Mouse (Mus musculus): Measurements from ENCODE around the gene Dnah1. TPM values are rescaled to one million over a fixed set of nuclear protein-coding genes. Genes with fewer than 3 reads are reported as not detected.

Dnah1 gene
- total RNA-seq (2021): under 1 TPM; 0.21 to 0.29 TPM

DNA sequence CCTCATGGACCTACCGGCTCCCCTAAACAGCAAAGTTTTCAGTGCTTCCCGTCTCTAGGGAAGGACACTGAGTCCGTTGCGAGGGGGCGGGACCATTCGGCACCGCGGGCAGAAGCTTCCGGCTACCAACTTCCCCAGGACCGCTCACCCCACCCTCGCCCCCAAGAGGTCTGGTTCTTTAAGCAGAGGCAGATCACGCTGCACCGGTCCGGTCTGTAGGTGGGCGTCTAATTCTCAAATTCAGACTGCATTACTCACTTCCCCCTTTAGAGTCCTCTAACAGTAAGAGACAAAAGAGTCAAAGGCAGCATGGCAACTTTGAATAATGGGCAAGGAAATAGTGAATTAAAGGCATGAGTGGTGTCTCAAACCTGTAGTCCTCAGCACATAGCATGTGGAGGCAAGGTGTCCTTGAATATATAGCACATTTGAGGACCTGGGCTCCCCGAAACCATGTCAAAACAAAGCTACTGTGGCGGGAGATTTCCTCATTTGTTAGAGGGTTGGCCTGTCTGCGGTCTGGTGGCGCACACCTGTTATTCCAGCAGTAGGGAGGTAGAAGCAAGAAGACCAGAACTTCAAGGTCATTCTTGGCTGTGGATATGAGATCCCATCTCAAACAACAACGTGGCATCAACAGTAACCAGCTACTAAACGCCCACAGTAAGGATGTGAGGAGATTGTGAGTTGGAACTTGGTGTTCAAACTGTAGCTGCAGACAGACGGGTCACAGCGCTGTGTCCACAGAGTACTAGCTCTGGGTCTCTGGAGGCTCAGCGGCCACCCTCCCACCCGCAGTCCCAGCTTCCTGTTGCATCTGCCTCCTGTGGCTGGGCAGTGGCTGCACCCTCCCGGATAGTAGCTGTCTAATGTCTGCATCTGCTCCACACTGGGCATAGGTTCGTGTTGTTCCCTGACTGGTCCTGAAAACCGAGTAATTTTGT, at the start of gene Dnah1:
Gene Dnah1, minus strand, starts transcription at position 48 of the 944 bp plus-strand sequence.
- DNase-seq: peak; percentile 61

DNA sequence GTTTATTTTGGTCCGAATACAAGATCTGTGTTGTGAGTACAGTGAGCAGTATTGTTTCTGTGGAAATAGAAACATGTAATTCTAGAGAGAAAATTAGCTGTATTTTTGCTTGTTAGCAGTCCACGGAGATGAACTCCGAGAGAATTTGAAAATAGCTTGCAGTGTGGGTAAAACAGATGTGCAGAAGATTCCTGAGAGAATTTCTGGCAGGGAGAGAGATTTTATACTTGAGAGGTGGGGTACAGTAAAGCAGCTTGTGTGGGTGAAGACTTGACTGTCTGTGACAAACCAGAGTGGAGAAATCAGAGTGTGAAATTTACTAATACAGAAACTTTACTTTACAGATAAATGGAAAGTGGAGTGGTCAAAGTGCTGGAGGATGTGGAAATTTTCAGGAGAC, 45.7 kb upstream of the Dnah1 start:
- no peak for DNase-seq

DNA sequence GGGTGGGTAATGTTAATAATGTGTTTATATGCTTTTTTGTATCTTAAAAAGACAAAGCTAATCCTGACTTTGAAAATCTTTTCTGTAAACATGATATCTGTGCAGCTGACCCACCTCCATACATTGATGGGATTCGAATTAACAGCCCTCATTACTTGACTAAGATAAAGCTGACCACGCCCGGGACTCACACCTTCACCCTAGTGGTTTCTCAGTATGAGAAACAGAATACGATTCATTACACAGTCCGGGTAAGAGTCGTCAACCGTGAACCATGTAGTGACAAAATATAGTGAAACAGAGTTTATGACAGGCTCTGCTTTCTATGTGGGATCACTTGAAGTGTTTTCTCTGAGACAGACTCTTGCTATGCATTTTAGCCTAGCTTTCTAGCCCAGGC, 44.3 kb upstream of the Dnah1 start:
- DNase-seq: no peak

DNA sequence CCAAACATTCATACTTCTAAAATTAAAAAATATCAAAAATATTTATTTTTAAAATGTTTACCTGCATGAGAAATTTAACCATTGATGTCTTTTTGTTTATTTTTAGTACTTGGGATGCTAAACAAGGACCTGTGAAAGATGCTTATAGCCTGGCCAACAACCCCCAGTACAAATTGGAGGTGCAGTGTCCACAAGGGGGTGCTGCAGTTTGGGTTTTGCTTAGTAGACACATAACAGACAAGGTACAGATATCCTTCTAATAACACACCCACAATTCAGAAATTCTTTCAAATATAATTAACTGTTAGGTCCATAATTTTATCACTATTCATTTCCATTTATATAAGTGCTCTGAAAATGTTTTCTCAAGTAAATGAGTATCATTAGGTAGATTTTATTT, 41.7 kb upstream of the Dnah1 start:
- peak; percentile 85 for DNase-seq

DNA sequence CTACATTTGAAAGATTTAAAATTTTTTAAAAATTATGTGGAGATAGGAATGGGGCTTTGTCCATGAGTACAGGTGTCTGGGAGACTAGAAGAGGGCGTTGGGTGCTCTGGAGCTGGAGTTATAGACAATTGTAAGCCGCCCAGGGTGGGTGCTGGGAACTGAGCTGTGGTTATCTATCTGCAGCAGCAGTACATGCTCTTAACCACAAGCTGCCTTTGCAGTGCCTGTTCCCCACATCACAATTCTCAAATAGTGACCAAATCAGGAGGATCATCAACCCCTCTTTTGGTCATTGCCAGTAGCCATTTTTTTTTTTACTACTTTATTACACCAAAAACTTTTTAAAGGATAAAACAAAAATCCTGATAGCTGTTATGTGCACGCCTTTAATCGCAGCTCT, 40.9 kb upstream of the Dnah1 start:
- DNase-seq: no peak

DNA sequence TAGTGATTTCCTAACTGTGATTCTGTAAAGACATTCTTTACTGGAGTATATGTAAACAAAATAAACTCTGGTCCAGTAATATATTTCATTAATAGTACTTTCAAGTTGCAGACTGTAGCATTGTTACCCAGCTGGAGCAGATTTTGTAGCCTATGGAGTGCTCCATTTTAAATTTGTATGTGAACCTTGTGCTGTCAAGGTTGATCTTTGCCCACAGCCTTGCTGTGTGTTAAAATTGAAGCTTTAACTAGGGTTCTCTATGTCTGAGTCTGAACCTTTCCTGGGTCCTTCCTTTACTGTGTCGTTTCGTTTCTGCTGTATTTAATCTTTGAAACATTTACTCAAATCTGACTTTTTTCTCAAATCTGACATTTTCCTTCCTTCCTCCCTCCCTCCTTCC, 38.5 kb upstream of the Dnah1 start:
- no peak for DNase-seq

DNA sequence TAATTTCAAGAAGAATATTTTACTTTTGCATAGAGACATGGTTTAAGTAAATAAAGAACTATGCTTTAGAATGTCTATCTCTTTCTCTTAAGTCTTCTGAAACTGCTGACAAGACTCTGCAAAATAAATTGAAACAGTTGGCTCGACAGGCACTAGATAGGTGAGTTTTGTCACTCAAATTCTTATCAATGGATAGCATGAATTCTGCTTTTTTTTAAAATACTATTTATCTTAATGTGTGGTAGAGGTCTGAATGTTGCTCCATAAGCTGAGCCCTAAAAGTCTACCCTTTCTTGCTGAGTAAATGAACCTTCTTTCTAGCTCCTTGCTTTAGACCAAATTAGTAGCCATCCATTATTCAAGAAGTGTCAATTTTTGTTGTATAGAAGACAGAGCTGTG, 21.7 kb upstream of the Dnah1 start:
- no peak for DNase-seq

DNA sequence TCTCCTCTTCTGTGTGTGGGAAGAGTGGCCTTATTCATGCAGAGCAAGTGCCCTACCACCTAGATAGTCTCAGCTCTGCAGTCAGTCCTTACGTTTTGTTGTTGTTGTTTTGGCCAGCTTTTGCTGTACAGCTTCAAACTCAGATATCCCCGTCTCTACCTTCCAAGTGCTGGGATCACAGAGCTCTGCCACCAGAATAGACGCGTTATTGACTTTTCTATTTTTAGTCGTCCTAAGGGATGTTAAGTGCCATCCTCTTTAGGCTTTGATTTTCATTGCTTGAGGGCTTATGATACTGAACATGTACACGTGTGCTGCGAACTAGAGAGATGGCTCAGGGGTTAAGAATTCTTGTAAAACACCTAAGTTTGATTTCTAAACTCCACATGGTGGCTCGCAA, 19.5 kb upstream of the Dnah1 start:
- DNase-seq: no peak

DNA sequence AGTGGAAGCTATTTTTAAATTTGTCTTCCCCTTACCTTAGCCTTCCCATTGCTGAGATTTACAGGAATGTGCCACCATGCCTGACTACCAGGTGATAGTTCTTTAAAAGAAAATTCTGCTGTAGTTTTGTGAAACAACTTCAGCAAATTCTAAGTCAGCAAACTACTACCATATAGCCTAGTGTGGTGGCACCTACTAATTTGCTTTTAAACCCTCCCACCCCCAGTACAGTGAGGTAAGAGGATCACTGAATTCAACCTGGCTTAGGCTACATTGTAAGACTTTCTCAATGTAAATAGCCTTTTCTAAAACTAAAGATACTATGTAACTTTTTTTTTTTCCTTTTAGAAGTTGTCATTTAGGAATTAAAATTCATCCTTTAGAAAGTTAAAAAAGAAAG, 14.3 kb upstream of the Dnah1 start:
- DNase-seq: no peak

DNA sequence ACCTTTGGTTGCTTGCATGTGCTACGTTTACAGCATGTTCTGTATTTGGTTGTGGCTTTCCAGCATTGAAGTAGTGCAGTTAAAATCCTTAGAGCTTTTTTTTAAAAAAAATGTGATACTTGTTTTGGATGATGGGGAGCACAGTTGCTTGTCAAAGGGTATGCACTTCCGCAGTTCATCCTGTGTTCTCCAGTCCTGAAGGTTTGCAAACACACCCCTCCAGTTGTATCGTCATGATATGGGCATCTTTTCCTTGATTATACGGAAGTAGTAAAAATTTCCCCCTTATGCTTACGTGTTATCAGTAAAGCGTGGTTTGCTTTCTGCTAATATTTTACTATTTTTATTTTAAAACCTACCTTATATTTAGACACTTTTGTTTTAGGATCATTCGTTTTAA, 13.7 kb upstream of the Dnah1 start:
- no peak for DNase-seq

DNA sequence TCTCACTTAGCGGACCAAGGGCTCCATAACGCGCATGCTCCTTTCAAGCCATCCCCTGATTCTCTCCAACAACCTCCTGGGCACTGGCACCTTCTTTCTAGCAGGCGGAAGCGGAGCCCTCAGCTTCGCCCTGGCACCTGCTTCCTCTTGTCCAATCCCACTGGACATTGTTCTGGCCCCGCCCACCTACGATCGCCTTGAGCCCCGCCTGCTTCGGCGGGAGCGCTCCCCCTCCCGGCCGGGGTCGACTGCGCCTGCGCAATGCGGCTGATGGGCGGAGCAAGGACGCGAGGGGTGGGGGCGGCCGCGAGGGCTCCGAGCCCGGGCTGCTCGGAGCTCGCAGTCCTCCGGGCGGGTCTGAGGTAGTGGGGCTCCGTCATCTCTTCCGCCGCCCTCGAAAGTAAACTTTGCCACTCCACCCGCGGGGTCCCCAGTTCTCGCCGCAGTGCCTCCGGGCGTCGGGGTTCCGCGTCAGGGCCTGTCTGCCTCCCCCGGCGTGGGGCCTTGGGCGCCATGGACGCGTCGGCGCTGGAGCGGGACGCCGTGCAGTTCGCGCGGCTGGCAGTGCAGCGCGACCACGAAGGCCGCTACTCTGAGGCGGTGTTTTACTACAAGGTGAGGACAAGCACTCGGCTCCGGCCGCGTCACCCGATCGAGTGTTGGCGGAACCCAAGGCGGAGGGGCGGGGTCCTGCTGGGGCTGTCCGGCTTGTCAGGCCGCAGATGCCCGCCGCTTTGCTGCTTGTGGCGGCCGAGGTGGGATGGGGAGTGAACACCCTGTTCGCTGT, 12.9 kb upstream of the Dnah1 start, which contains the start of gene Capn7:
Gene Capn7, plus strand, starts transcription at position 270 of the 787 bp plus-strand sequence.
- DNase-seq: peak; percentile 100

DNA sequence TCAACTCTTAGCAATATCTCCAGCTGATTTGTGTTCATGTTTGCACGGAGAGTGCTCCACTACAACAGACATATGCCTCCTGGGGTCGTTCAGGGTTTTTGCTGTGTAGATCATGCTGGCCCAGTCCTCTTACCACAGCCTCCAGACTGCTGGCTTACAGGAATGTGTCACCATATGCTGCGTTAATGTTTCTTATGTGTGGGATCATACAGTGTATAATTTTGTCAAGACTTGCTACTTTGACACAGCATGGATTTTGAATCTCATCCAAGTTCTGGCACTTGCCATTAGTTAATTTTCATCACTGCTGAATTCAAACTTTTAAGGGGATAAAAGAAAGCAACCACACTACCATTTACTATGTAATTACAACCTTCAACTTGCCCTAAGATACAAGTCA, 12.1 kb upstream of the Dnah1 start:
- DNase-seq: no peak

DNA sequence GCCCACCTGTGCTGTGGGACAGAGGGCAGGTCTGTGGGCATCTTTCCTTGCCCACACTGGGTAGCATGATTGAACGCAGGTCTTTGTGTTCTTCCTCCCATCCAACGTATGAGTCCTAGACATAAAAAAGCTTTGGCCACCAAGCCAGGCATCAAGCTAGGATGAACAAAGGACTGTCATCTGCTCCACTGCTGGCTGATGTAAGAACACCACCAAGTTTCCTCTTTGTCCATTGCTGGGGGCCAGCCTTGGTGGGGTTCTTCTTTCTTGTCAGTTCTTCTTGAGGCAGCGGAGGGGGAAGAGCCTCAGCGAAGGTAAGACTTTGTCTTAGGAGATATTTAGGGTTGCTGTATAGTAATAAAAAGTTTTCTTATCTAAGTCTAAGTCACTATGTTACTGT, 7.3 kb upstream of the Dnah1 start:
- DNase-seq: no peak

DNA sequence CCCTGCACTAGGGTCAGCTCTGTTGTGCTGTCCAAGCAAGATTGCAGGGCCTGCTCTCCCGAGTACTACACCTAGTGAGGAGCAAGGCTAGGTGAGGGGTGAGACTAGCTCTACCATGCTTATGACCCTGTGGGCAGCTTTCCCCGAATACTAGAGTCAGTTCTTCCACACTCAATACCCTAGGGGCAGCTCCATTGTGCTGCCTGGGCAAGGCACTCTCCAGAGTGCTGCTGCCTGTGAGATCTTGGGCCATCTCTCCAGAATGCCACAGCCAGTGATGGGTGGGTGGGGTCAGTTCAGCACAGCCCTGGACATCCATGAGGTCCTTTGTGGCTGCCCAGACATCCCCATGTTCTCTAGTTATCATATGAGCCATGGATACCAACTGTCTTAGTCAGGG, 6.0 kb upstream of the Dnah1 start:
- DNase-seq: no peak

DNA sequence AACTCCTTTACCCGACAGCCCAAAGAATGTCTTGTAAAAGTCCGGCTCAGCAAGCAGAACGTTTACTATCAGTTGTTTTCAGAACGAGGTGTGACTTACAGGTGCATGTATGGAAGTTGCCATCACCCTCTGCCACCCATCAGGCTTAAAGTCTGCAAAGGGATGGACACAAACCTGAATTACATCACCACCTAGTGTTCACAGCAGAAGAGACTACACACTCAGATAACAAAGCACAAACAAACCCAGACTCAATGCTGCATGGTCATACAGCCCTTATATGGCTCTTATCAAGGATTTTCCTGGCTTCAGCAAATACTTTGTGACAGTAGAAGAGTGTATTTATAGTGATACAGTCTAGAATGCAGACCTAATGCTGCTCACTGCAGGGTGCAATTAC, 4.0 kb upstream of the Dnah1 start:
- DNase-seq: no peak

DNA sequence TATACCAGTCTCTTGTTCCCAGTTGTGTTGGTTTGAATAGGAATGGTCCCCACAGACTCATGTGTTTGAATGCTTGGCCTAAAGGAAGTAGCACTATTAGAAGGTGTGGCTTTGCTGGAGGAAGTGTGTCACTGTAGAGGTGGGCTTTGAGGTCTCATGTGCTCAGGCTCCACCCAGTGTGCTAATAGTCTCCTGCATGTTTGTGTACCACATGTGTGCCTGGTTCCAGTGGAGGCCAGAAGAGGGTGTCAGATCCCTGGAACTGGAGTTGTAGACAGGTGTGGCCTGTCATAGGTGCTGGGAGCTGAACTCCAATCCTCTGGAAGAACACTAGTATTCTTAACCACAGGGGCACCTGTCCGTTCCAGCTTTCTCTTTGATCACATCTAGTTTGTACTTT, 3.5 kb upstream of the Dnah1 start:
- no peak for DNase-seq

DNA sequence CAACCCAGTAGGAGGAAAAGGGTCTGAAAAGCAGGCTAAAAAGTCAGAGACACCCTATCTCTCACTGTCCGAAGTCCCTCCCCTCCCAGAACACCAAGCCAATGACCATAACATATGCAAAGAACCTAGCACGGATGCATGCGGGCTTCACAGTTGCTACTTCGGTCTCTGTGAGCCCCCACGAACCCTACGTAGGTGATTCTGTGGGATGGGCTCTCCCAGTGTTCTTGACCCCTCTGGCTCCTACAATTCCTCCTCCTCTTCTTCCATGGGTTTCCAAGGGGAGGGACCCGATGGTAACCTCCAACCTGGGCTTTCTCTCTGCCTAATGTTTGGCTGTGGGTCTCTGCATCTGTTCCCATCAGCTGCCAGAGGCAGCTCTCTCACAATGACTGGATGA, 3.1 kb upstream of the Dnah1 start:
- DNase-seq: no peak

DNA sequence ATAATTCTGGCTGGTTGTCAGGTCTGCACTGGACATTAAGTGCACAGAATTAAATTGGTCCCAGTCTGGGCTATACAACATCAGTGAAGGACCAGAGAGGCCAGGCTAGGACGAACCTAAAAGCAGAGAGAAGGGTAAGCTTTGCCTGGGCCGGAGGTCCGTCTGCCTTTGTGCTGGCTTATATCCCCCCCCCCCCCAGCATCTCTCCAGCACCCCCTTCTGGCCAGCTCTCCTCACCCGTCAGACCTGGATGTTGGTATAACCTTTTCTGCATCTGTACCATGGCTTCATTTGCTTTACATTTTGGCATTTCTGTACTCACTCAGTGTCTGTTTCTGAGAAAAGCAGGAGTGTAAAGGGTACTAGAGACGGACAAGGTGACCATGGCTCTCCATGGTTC, 1.9 kb upstream of the Dnah1 start:
- DNase-seq: no peak

DNA sequence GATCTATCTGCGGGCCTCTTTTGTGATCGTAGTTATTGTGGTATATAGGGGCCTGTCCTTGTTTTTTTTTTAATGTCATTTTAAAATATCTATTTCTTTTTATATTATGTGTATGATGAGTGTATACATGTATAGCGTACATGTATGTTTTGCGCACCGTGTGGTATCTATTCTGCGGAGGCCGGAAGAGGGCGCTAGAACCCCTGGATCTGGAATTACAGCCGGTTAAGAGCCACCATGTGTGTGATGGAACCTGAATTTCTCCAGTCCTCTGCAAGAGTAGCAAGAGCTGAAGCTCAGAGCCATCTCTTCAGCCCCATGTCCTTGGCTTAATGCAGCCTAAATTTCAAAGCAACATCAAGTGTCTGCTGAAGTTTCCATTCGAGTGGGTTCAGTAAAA, 1.2 kb upstream of the Dnah1 start:
- no peak for DNase-seq

DNA sequence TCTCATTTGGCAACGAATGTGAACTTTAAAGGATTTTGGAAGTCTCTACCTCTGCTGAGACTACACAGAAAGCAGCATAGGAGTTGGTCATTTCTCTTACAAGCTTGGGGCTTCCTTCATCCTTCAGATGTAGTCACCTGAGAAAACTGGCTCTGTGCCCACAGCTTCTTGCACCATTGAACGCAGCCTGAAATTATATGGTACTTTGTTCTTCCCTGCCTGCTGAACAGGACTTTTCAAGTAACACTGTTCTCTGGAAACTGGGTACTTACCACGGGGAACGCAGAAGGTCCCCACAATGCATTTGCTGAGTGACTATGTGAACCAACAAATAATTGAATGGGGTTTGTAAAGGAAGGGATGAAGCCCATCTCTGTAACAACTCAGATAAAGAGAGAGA, 507 bp downstream of the Dnah1 start:
- no peak for DNase-seq

DNA sequence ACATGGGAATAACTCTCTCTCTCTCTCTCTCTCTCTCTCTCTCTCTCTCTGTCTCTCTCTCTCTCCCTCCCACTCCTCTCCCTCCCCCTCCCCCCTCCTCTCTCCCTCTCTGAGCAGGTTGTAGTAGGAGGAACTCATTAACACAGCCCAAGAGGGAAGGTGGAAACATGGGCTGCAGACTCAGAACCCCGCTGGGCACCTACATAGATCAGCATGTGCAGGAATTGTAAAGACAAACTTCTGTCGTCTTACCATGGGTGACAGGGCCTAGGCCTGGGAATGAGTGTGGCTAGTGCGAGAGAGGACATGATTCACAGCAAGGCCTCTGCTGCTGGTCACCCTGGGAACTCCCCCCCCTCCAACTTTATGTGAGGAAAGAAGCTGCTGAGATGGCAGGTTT, 1.5 kb downstream of the Dnah1 start:
- DNase-seq: no peak

DNA sequence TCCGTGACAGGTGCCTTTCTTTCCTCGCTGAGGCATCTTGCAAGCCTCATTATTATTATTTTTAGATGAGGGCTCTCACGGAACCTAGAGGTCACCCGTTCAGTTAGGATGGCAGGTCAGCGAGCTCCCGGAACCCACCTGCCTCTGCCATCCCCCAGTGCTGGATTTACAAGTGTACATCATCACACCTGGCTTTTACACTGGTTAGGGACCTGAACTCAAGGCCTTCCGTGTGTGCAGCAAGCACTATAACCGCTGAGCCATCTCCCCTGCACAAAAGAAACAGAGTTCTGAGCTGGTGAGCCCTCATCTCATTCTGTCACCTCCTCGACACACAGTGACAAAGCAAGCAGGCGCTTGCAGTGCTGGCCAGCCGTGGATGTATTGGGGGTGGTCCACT, 2.5 kb downstream of the Dnah1 start:
- no peak for DNase-seq

DNA sequence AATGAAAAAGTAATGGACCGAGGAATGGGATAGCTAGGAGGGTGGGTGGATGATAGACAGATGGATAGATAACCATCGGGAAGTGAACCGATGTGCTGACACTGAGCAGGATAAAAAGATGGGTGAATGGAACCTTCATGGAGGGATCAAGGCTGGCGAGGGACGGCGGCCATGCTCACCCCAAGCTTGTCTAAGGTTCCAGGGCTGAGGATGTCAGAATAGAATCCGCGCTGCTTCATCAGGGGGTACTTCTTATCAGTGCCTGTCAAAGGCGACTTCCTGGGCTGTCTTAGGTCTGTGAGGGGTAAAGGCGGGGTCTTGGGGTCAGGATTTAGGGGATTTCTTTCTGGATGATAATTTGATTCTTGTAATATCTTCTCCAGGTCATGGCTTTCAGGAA, 4.2 kb downstream of the Dnah1 start:
- no peak for DNase-seq

DNA sequence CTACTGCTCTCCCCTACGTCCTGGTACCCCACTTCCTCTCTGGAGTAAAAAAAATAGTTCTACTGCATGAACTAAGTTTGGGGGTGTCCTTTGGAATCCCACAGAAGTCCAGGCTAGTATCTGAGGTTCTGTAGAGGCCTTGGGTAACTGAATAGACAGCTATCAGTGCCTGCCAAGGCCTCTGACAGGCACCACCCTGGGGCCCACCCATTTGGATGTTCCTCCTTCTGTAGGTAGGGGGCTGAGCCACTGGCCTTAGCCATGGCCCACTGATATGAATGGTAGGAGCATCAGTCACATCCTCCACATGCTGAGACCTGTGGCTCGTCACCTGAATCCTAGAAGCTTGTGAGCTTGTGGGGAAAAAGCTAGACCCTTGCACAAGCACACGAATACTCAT, 5.9 kb downstream of the Dnah1 start:
- no peak for DNase-seq
